Mouse (Mus musculus) erythroblast, embryonic 14.5 days (primary cell): ENCODE results near the gene Maml3.

Experiments
- GATA1 ChIP-seq: IDR thresholded peaks from 2 replicates; pipeline ENCODE4 v1.6.1; 2012; ENCODE audit warnings: low read length, inconsistent platforms, mixed read lengths
- TAL1 ChIP-seq: IDR thresholded peaks from 3 replicates; pipeline ENCODE4 v1.6.1; 2012; ENCODE audit warnings: low read length, inconsistent platforms, mixed read lengths

DNA sequence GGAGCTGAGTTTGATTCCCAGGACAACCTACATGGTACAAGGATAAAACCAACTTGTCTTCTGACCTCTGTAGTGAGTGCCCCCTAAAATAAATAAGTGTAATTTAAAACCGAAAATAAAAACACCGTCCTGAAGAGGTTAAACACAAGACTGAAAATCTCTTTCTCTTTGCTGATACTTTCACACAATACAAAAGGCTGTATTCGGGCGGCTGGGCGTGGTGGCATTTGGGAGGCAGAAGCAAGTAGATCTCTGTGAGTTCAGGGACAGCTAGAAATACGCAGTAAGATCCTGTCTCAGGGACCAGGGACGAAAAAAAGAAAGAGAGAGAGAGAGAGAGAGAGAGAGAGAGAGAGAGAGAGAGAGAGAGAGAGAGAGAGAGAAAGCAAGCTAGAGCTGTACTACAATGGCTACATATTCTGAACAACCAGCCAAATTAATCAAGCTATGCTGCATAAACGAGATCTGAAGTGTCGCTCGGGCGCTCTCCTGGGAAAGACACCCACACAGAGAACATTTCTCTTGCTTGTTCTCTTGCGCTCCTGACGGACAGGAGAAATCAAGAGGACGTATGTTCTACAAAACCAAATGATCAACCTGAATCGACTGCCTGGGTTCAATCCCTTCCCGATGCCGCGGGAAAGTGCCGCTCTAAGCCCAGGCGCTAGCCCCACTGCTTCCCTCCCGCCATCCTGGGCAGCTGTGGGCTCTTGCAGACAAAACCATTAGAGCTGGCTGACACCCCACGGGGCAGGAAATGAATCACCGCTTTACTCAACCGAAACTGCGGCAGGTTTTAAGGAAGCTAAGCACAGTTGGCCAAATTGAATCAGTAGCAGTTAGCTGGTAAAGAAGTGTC, 35.3 kb downstream of the Maml3 start:
- no peak for TF ChIP-seq GATA1
- no peak for TF ChIP-seq TAL1
